Mouse (Mus musculus): ENCODE data around the gene Tubal3. TPM values are rescaled to one million over a fixed set of nuclear protein-coding genes. Genes with fewer than 3 reads are reported as not detected.

Gene Tubal3
- polyA plus RNA-seq, 1 experiment from 2014 or later, result not detected

GRCm38 (mm10) chr13:3907151-3907696 lies 10.8 kb upstream of the Tubal3 start:
- no peak overlapping the region for H3K4me3 ChIP-seq (ENCODE audit: low read length)
- no peak for ATAC-seq (ENCODE audit: low FRiP score, low TSS enrichment)
- H3K27me3 ChIP-seq (ENCODE audit: insufficient read depth, low read length), result no peaks in the 10 kb centered on the region
- no peak overlapping the region for H3K4me2 ChIP-seq (replicated peaks; ENCODE audit: low read depth, low read length)
- no peak overlapping the region for H3K9ac ChIP-seq (replicated peaks; ENCODE audit: low read length)
- H3K27ac ChIP-seq (ENCODE audit: low read length), result no peak overlapping the region
- H3K4me1 ChIP-seq (ENCODE audit: insufficient read depth, low read length), result no peaks in the 10 kb centered on the region
- no peaks in the 10 kb centered on the region for H3K9me3 ChIP-seq (ENCODE audit: low read length)
- WGBS, result 77% methylated on average over 6 of the region's 6 CpGs
- H3K36me3 ChIP-seq (ENCODE audit: insufficient read depth, low read length), result peaks cover 2% of the 10 kb centered on the region; the same call in 1 of the 2 replicates

- H3K36me3 ChIP-seq (ENCODE audit: insufficient read depth, low read length), result peaks cover 2% of the 10 kb centered on the region; the same call in 1 of the 2 replicates
- H3K4me3 ChIP-seq (ENCODE audit: low read length), result no peak overlapping the region
- H3K4me1 ChIP-seq (ENCODE audit: insufficient read depth, low read length), result no peaks in the 10 kb centered on the region
- H3K27me3 ChIP-seq (ENCODE audit: insufficient read depth, low read length), result no peaks in the 10 kb centered on the region
- no peak overlapping the region for H3K27ac ChIP-seq (ENCODE audit: low read length)
- H3K4me2 ChIP-seq (replicated peaks; ENCODE audit: low read depth, low read length), result no peak overlapping the region
- ATAC-seq (ENCODE audit: low FRiP score, low TSS enrichment), result no peak
- no peaks in the 10 kb centered on the region for H3K9me3 ChIP-seq (ENCODE audit: low read length)
- 88% methylated on average over 4 of the region's 4 CpGs for WGBS
- no peak overlapping the region for H3K9ac ChIP-seq (replicated peaks; ENCODE audit: low read length)
These were observed 9.8 kb upstream of the Tubal3 start for GRCm38 (mm10) chr13:3908262-3908661.

GRCm38 (mm10) chr13:3910356-3910755 lies 7.7 kb upstream of the Tubal3 start:
- H3K36me3 ChIP-seq (ENCODE audit: insufficient read depth, low read length), result peaks cover 8% of the 10 kb centered on the region; the same call in 1 of the 2 replicates

GRCm38 (mm10) chr13:3913504-3913903 lies 4.6 kb upstream of the Tubal3 start:
- no peak overlapping the region for H3K4me3 ChIP-seq (ENCODE audit: low read length)
- peaks cover 7% of the 10 kb centered on the region for H3K4me1 ChIP-seq (ENCODE audit: insufficient read depth, low read length)
- H3K9ac ChIP-seq (replicated peaks; ENCODE audit: low read length), result no peak overlapping the region
- no peaks in the 10 kb centered on the region for H3K27me3 ChIP-seq (ENCODE audit: insufficient read depth, low read length)
- 72% methylated on average over 4 of the region's 4 CpGs for WGBS
- no peak overlapping the region for H3K4me2 ChIP-seq (replicated peaks; ENCODE audit: low read depth, low read length)
- no peak overlapping the region for H3K27ac ChIP-seq (ENCODE audit: low read length)
- no peak for ATAC-seq (ENCODE audit: low FRiP score, low TSS enrichment)
- H3K9me3 ChIP-seq (ENCODE audit: low read length), result 0 out of 2 replicates have a peak, but pooled peaks cover 5% of the 10 kb centered on the region
- peaks cover 13% of the 10 kb centered on the region for H3K36me3 ChIP-seq (ENCODE audit: insufficient read depth, low read length)

More at GRCm38 (mm10) chr13:3910356-3910755, 7.7 kb upstream of the Tubal3 start:
- Histone ChIP-seq H3K9me3 (ENCODE audit: low read length) (no peaks in the 10 kb centered on the region), H3K9ac (replicated peaks; ENCODE audit: low read length) (no peak overlapping the region), H3K27me3 (ENCODE audit: insufficient read depth, low read length) (no peaks in the 10 kb centered on the region), H3K4me3 (ENCODE audit: low read length) (no peak overlapping the region), H3K4me1 (ENCODE audit: insufficient read depth, low read length) (no peaks in the 10 kb centered on the region), H3K27ac (ENCODE audit: low read length) (no peak overlapping the region), H3K4me2 (replicated peaks; ENCODE audit: low read depth, low read length) (no peak overlapping the region)
- 77% methylated on average over 5 of the region's 5 CpGs for WGBS
- ATAC-seq (ENCODE audit: low FRiP score, low TSS enrichment), result no peak

GRCm38 (mm10) chr13:3924483-3924882 lies 6.4 kb downstream of the Tubal3 start:
- 86% methylated on average over 5 of the region's 5 CpGs for WGBS
- H3K9me3 ChIP-seq (ENCODE audit: low read length), result no peaks in the 10 kb centered on the region
- no peak overlapping the region for H3K9ac ChIP-seq (replicated peaks; ENCODE audit: low read length)
- no peak overlapping the region for H3K27ac ChIP-seq (ENCODE audit: low read length)
- no peak for ATAC-seq (ENCODE audit: low FRiP score, low TSS enrichment)
- H3K4me3 ChIP-seq (ENCODE audit: low read length), result no peak overlapping the region
- H3K4me1 ChIP-seq (ENCODE audit: insufficient read depth, low read length), result no peaks in the 10 kb centered on the region
- H3K36me3 ChIP-seq (ENCODE audit: insufficient read depth, low read length), result no peaks in the 10 kb centered on the region
- H3K4me2 ChIP-seq (replicated peaks; ENCODE audit: low read depth, low read length), result no peak overlapping the region
- H3K27me3 ChIP-seq (ENCODE audit: insufficient read depth, low read length), result no peaks in the 10 kb centered on the region

GRCm38 (mm10) chr13:3925632-3926031 lies 7.6 kb downstream of the Tubal3 start:
- 78% methylated on average over 6 of the region's 6 CpGs for whole genome bisulfite sequencing
- no peak overlapping the region for H3K9ac ChIP-seq (replicated peaks; ENCODE audit: low read length)

GRCm38 (mm10) chr13:3926046-3926445 lies 8.0 kb downstream of the Tubal3 start:
- no peak overlapping the region for H3K4me3 ChIP-seq (ENCODE audit: low read length)
- no peak overlapping the region for H3K27ac ChIP-seq (ENCODE audit: low read length)
- no peak overlapping the region for H3K4me2 ChIP-seq (replicated peaks; ENCODE audit: low read depth, low read length)
- no peaks in the 10 kb centered on the region for H3K9me3 ChIP-seq (ENCODE audit: low read length)
- H3K9ac ChIP-seq (replicated peaks; ENCODE audit: low read length), result no peak overlapping the region
- WGBS, result 90% methylated on average over 6 of the region's 6 CpGs
- no peaks in the 10 kb centered on the region for H3K4me1 ChIP-seq (ENCODE audit: insufficient read depth, low read length)
- H3K27me3 ChIP-seq (ENCODE audit: insufficient read depth, low read length), result no peaks in the 10 kb centered on the region
- no peaks in the 10 kb centered on the region for H3K36me3 ChIP-seq (ENCODE audit: insufficient read depth, low read length)
- no peak for ATAC-seq (ENCODE audit: low FRiP score, low TSS enrichment)

More at GRCm38 (mm10) chr13:3925632-3926031, 7.6 kb downstream of the Tubal3 start:
- no peaks in the 10 kb centered on the region for H3K27me3 ChIP-seq (ENCODE audit: insufficient read depth, low read length)
- no peaks in the 10 kb centered on the region for H3K9me3 ChIP-seq (ENCODE audit: low read length)
- no peak for ATAC-seq (ENCODE audit: low FRiP score, low TSS enrichment)
- H3K4me1 ChIP-seq (ENCODE audit: insufficient read depth, low read length), result no peaks in the 10 kb centered on the region
- H3K4me3 ChIP-seq (ENCODE audit: low read length), result no peak overlapping the region
- no peak overlapping the region for H3K27ac ChIP-seq (ENCODE audit: low read length)
- no peaks in the 10 kb centered on the region for H3K36me3 ChIP-seq (ENCODE audit: insufficient read depth, low read length)
- H3K4me2 ChIP-seq (replicated peaks; ENCODE audit: low read depth, low read length), result no peak overlapping the region

GRCm38 (mm10) chr13:3944699-3945098 lies 26.6 kb downstream of the Tubal3 start:
- ATAC-seq (ENCODE audit: low FRiP score, low TSS enrichment), result no peak
- Histone ChIP-seq H3K27ac (ENCODE audit: low read length) (no peak overlapping the region), H3K9me3 (ENCODE audit: low read length) (no peaks in the 10 kb centered on the region), H3K4me3 (ENCODE audit: low read length) (no peak overlapping the region), H3K4me2 (replicated peaks; ENCODE audit: low read depth, low read length) (no peak overlapping the region), H3K9ac (replicated peaks; ENCODE audit: low read length) (no peak overlapping the region), H3K36me3 (ENCODE audit: insufficient read depth, low read length) (no peaks in the 10 kb centered on the region), H3K4me1 (ENCODE audit: insufficient read depth, low read length) (no peaks in the 10 kb centered on the region), H3K27me3 (ENCODE audit: insufficient read depth, low read length) (no peaks in the 10 kb centered on the region)
- 50% methylated on average over 7 of the region's 7 CpGs for WGBS

- no peak within 1 kb of the TSS for H3K9ac ChIP-seq (replicated peaks; ENCODE audit: low read length)
- ATAC-seq (ENCODE audit: low FRiP score, low TSS enrichment), result no peak
- no peaks in the 10 kb centered on the region for H3K9me3 ChIP-seq (ENCODE audit: low read length)
- WGBS, result 51% methylated on average over 2 of the region's 2 CpGs
- no peaks in the 10 kb centered on the region for H3K27me3 ChIP-seq (ENCODE audit: insufficient read depth, low read length)
- no peaks in the 10 kb centered on the region for H3K36me3 ChIP-seq (ENCODE audit: insufficient read depth, low read length)
- H3K4me2 ChIP-seq (replicated peaks; ENCODE audit: low read depth, low read length), result no peak within 1 kb of the TSS
- H3K4me3 ChIP-seq (ENCODE audit: low read length), result no peak within 1 kb of the TSS
- no peaks in the 10 kb centered on the region for H3K4me1 ChIP-seq (ENCODE audit: insufficient read depth, low read length)
- no peak within 1 kb of the TSS for H3K27ac ChIP-seq (ENCODE audit: low read length)
These were observed 27.2 kb downstream of the Tubal3 start, which contains the start of gene Ucn3 for GRCm38 (mm10) chr13:3945249-3945648. TSS of gene Ucn3 (minus strand) at chr13:3945349.

- no peak overlapping the region for H3K9ac ChIP-seq (replicated peaks; ENCODE audit: low read length)
- H3K9me3 ChIP-seq (ENCODE audit: low read length), result peaks cover 2% of the 10 kb centered on the region; the same call in 1 of the 2 replicates
- no peaks in the 10 kb centered on the region for H3K4me1 ChIP-seq (ENCODE audit: insufficient read depth, low read length)
- 85% methylated on average over 4 of the region's 4 CpGs for WGBS
- no peak overlapping the region for H3K4me3 ChIP-seq (ENCODE audit: low read length)
- H3K27ac ChIP-seq (ENCODE audit: low read length), result no peak overlapping the region
- no peak for ATAC-seq (ENCODE audit: low FRiP score, low TSS enrichment)
- H3K36me3 ChIP-seq (ENCODE audit: insufficient read depth, low read length), result no peaks in the 10 kb centered on the region
- no peak overlapping the region for H3K4me2 ChIP-seq (replicated peaks; ENCODE audit: low read depth, low read length)
- no peaks in the 10 kb centered on the region for H3K27me3 ChIP-seq (ENCODE audit: insufficient read depth, low read length)
These were observed 29.2 kb downstream of the Tubal3 start for GRCm38 (mm10) chr13:3947267-3947666.

Measured in kidney, embryonic 16.5 days (tissue).